Mouse (Mus musculus) neutrophil, adult 5-6 weeks (primary cell): Measurements from ENCODE around the gene Atp1b2. TPM values are rescaled to one million over a fixed set of nuclear protein-coding genes. Genes with fewer than 3 reads are reported as not detected.

ENCODE experiments used
- ATAC-seq: fragments of 151-379, 151-347 bp; 2 replicates; pipeline ENCODE4 v1.8.0; 2017; ENCODE audit warnings: mild to moderate bottlenecking, moderate TSS enrichment; ENCODE audit not compliant: insufficient number of reproducible peaks, poor library complexity, low FRiP score, severe bottlenecking; ENCODE audit errors: extremely low read depth
- total RNA-seq: library from RNA; stranded (forward); fragments of 200-1000 nt; gene quantifications from 2 replicates; pipeline ENCODE4 v1.2.3, GENCODE M21; 2017

Gene Atp1b2
- total RNA-seq, 1 experiment from 2014 or later, result not detected

DNA sequence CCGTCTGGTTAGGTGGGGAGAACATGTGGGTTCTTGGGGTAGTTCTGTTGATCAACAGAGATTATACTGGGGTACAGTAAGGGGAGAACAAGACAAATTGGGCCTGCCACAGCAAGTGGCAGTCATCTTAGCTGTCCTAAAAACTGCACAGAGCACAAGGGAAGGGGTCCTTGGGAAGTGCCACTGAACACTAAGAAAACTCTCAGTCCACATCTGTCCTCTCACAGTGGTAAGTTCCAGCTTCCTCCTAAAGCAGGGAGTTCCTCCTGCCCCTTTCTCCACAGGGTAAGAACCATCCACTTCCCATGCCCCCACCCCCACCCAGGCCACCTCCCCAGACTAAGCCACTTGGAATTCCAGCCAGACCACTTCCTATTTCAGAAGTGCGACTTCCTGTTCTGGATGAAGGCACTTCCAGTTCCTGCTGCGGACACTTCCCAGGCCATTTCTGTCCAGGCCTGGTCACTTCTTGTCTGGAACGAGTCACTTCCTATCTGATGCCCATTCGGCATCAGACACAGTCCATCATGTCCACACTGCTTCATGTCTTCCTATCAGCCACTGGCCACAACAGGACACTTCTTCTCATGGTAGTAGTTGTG, 51.1 kb downstream of the Atp1b2 start:
- no peak for ATAC-seq

DNA sequence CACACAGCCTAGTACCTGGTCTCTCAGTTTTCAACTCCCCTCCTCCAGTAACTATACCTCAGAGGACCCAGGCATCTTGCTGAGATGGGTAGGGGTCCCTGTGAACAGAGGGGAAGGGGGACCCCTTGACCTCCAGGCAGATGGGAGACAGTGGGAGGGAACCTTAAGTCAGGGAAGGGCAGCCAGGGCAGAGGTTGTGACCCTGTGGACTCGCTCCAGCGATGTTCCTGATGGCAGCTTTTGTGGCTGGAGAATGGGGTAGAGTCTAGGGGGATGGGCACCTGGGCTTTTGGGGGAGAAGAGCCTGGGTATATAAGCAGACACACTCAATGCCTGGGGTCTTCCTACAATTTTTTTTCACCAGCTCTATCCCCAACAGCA, 52.4 kb downstream of the Atp1b2 start:
- no peak for ATAC-seq

DNA sequence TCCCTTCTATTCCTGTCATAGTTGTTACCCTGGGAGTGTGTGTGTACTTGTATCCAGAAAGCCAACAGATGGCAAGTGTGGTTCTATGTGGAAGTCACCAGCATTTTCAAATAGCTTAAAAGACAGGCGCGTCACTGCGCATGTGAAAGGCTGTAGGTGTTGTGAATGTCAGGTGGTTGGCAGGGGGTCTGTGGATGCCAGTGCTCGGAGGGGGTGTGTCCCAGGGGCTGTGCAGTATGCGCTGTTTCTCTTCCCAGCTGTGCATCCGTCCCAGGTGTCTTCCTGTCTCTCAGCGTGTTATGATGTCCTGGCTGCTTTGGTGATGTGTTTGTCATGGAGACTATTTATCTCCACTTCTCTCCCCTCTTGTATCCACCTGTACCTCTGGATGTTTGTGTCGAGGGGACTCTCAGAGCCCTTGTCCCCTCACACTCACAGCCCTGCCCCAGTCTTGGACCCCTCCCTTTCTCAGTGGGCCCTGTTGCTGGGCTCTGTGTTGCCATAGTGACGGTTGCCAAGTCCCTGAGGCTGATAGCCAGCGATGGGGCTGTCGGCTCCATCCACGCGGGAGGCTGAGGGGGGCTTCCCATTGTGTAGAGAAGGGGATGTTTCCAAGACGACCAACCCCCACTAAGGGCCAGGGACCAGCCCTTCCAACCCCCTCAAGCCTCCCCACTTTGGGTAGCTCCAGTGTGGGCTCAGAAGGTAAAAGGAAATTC, 53.0 kb downstream of the Atp1b2 start:
- no peak for ATAC-seq

DNA sequence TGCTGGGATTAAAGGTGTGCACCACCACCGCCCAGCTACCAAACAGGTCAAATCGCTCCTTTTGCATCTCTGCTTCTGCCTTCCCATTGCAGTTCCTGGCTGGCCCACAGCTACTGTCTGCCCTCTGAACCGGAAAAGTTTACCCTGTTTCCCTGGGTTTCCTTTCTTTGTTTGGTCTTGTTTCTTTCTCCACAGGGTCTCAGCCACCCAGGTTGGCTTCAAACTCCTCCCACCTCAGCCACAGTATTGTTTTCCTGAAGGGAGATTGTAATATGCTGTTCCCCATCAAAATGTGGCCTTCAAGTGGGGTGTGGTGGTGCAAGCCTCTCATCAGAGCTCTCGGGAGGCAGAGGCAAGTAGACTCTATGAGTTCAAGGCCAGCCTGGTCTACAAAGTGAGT, 54.4 kb downstream of the Atp1b2 start:
- no peak for ATAC-seq

Other genes starting within 250 kb of the Atp1b2 start
- gene Chd3, start 236.5 kb downstream of the Atp1b2 start, total RNA-seq, result 152 and 159 TPM in 2 replicates
- 34.1 and 39.9 TPM in 2 replicates for gene Naa38, start 210.5 kb downstream of the Atp1b2 start, total RNA-seq
- 53.2 and 64.2 TPM in 2 replicates for gene Cyb5d1, start 210.3 kb downstream of the Atp1b2 start, total RNA-seq
- gene Tmem88, start 207.7 kb downstream of the Atp1b2 start, total RNA-seq, result 2.7 and 3.3 TPM in 2 replicates
- gene Kdm6b, start 192.3 kb downstream of the Atp1b2 start, total RNA-seq, result 18.4 and 23.8 TPM in 2 replicates
- gene Dnah2, start 56.8 kb downstream of the Atp1b2 start, total RNA-seq, result 0.12 TPM in 1 of 2 replicates, not detected in the other
- gene Efnb3, start 45.7 kb downstream of the Atp1b2 start, total RNA-seq, result 0.47 and 0.49 TPM in 2 replicates
- 3.8 and 8.0 TPM in 2 replicates for gene Wrap53, start 25.7 kb downstream of the Atp1b2 start, total RNA-seq
- 38.3 and 39.8 TPM in 2 replicates for gene Trp53, start 25.6 kb downstream of the Atp1b2 start, total RNA-seq
- not detected in 2 replicates for gene Shbg, start 12.0 kb upstream of the Atp1b2 start, total RNA-seq
- gene Sat2, start 16.1 kb upstream of the Atp1b2 start, total RNA-seq, result not detected in 2 replicates
- gene Fxr2, start 27.0 kb upstream of the Atp1b2 start, total RNA-seq, result 75.8 and 86.1 TPM in 2 replicates
- gene Sox15, start 49.4 kb upstream of the Atp1b2 start, total RNA-seq, result 1.5 and 2.1 TPM in 2 replicates
- gene Mpdu1, start 56.7 kb upstream of the Atp1b2 start, total RNA-seq, result 35.6 and 41.3 TPM in 2 replicates
- 82.6 and 91.5 TPM in 2 replicates for gene Cd68, start 60.2 kb upstream of the Atp1b2 start, total RNA-seq
- 265 and 300 TPM in 2 replicates for gene Eif4a1, start 66.5 kb upstream of the Atp1b2 start, total RNA-seq
- 92.3 and 106 TPM in 2 replicates for gene Senp3, start 76.1 kb upstream of the Atp1b2 start, total RNA-seq
- gene Tnfsf13, start 79.8 kb upstream of the Atp1b2 start, total RNA-seq, result 3.3 and 3.7 TPM in 2 replicates
- gene Tnfsf12, start 89.9 kb upstream of the Atp1b2 start, total RNA-seq, result 0.70 and 0.74 TPM in 2 replicates
- 0.58 and 0.86 TPM in 2 replicates for gene Tnfsfm13, start 90.2 kb upstream of the Atp1b2 start, total RNA-seq
- 40.2 and 59.4 TPM in 2 replicates for gene Polr2a, start 152.7 kb upstream of the Atp1b2 start, total RNA-seq
- gene Slc35g3, start 156.0 kb upstream of the Atp1b2 start, total RNA-seq, result not detected in 2 replicates
- 22.0 and 27.8 TPM in 2 replicates for gene Zbtb4, start 160.0 kb upstream of the Atp1b2 start, total RNA-seq
- 3.5 and 5.3 TPM in 2 replicates for gene Chrnb1, start 190.0 kb upstream of the Atp1b2 start, total RNA-seq
- gene Fgf11, start 195.9 kb upstream of the Atp1b2 start, total RNA-seq, result not detected in 2 replicates
- gene Tmem102, start 199.7 kb upstream of the Atp1b2 start, total RNA-seq, result 0.58 TPM in 1 of 2 replicates, not detected in the other
- gene Gm39566, start 209.4 kb upstream of the Atp1b2 start, total RNA-seq, result not detected in 2 replicates
- gene Spem2, start 212.5 kb upstream of the Atp1b2 start, total RNA-seq, result 0.47 TPM in 1 of 2 replicates, not detected in the other
- gene Spem1, start 216.2 kb upstream of the Atp1b2 start, total RNA-seq, result not detected in 2 replicates
- 0.12 TPM in 1 of 2 replicates, not detected in the other for gene Nlgn2, start 231.8 kb upstream of the Atp1b2 start, total RNA-seq
- gene Tmem256, start 232.6 kb upstream of the Atp1b2 start, total RNA-seq, result 9.1 and 13.3 TPM in 2 replicates
- 4.4 and 5.0 TPM in 2 replicates for gene Plscr3, start 240.4 kb upstream of the Atp1b2 start, total RNA-seq